Mouse (Mus musculus) heart, embryonic 15.5 days (tissue): Measurements from ENCODE around the gene 3110040M04Rik. TPM values are rescaled to one million over a fixed set of nuclear protein-coding genes. Genes with fewer than 3 reads are reported as not detected.
"Not testable (repeated sequence)": the region's sequence is repeated elsewhere in the genome, so short reads cannot be mapped to it uniquely, and the experiment has no call there.

Experiments used
- ATAC-seq: fragments of 200-750 bp; cut with Nextera tagmentation; replicated peaks from 2 replicates; pipeline ENCODE4 v1.8.0; 2017; ENCODE audit warnings: low read depth, moderate TSS enrichment; ENCODE audit not compliant: insufficient number of reproducible peaks, insufficient read depth, low FRiP score
- H3K27ac ChIP-seq: fragments of 300-500 bp; sonication (generic); 2 replicates; pipeline ENCODE4 v1.5.1; 2015; ENCODE audit warnings: mild to moderate bottlenecking, inconsistent platforms
- H3K27me3 ChIP-seq: fragments of 300-500 bp; sonication (generic); 2 replicates; pipeline ENCODE4 v1.6.1; 2015; ENCODE audit warnings: inconsistent platforms
- H3K36me3 ChIP-seq: fragments of 300-500 bp; sonication (generic); 2 replicates; pipeline ENCODE4 v1.6.1; 2015; ENCODE audit warnings: mild to moderate bottlenecking, inconsistent platforms
- H3K4me1 ChIP-seq: fragments of 300-500 bp; sonication (generic); replicated peaks from 2 replicates; pipeline ENCODE4 v1.6.1; 2015; ENCODE audit warnings: inconsistent platforms
- H3K4me2 ChIP-seq: fragments of 300-500 bp; sonication (generic); 2 replicates; pipeline ENCODE4 v1.6.1; 2015; ENCODE audit warnings: inconsistent platforms, mild to moderate bottlenecking, moderate library complexity
- H3K4me3 ChIP-seq: fragments of 300-500 bp; sonication (generic); 2 replicates; pipeline ENCODE4 v1.5.1; 2015; ENCODE audit warnings: mild to moderate bottlenecking, inconsistent platforms
- H3K9ac ChIP-seq: fragments of 300-500 bp; sonication (generic); 2 replicates; pipeline ENCODE4 v1.6.1; 2015; ENCODE audit warnings: mild to moderate bottlenecking, inconsistent platforms
- H3K9me3 ChIP-seq: fragments of 300-500 bp; sonication (generic); replicated peaks from 2 replicates; pipeline ENCODE4 v1.6.1; 2016; ENCODE audit warnings: inconsistent platforms
- WGBS: fragments of 180-500 bp; shearing (Covaris S2); methylation state at CpG from one replicate; pipeline ENCODE4 v1.1.7; 2015; ENCODE audit warnings: mixed read lengths; 5-methylcytosine and 5-hydroxymethylcytosine counted together
- polyA plus RNA-seq: library from polyadenylated mRNA; unstranded; fragments of >200 nt; fragmentation: Nextera tagmentation; extraction: Ambion mirVana; gene quantifications from 2 replicates; pipeline ENCODE4 v1.2.1, GENCODE M21; 2015

3110040M04Rik gene
- not detected in 2 replicates for polyA plus RNA-seq

GRCm38 (mm10) chr1:151203818-151204217, at the start of gene 3110040M04Rik:
3110040M04Rik (plus strand) TSS chr1:151204121.
- not testable (repeated sequence) for H3K27me3 ChIP-seq

GRCm38 (mm10) chr1:151154131-151154530, 49.8 kb upstream of the 3110040M04Rik start:
- WGBS: 84% methylated on average over 9 of the region's 9 CpGs
- not testable (repeated sequence) for H3K4me2 ChIP-seq, H3K9ac ChIP-seq, H3K36me3 ChIP-seq, H3K27me3 ChIP-seq, ATAC-seq, H3K4me3 ChIP-seq, H3K9me3 ChIP-seq
- Histone ChIP-seq H3K27ac (0 out of 2 replicates have a peak overlapping the region, but pooled peaks have one; percentile 76), H3K4me1 (peaks cover 16% of the 10 kb centered on the region)

More at GRCm38 (mm10) chr1:151203818-151204217, at the start of gene 3110040M04Rik:
- H3K27ac ChIP-seq, H3K4me2 ChIP-seq, ATAC-seq, H3K4me1 ChIP-seq, H3K4me3 ChIP-seq, H3K36me3 ChIP-seq, H3K9me3 ChIP-seq, H3K9ac ChIP-seq: not testable (repeated sequence)
- no CpG with 5 or more reads among the region's 6 CpGs for WGBS

GRCm38 (mm10) chr1:151156129-151156528, 47.8 kb upstream of the 3110040M04Rik start:
- Histone ChIP-seq H3K27ac (peak overlapping the region; percentile 48; the same call in 1 of the 2 replicates), H3K27me3 (no peaks in the 10 kb centered on the region), H3K4me3 (no peak overlapping the region), H3K9me3 (no peaks in the 10 kb centered on the region), H3K4me2 (no peak overlapping the region), H3K4me1 (peaks cover 16% of the 10 kb centered on the region), H3K9ac (no peak overlapping the region), H3K36me3 (no peaks in the 10 kb centered on the region)
- WGBS: 91% methylated on average over 3 of the region's 3 CpGs
- ATAC-seq: no peak

GRCm38 (mm10) chr1:151156777-151157632, 46.9 kb upstream of the 3110040M04Rik start:
- Histone ChIP-seq H3K27me3 (no peaks in the 10 kb centered on the region), H3K9ac (no peak overlapping the region), H3K4me3 (no peak overlapping the region), H3K27ac (peak overlapping the region; percentile 48; the same call in 1 of the 2 replicates), H3K4me1 (peaks cover 16% of the 10 kb centered on the region), H3K4me2 (no peak overlapping the region), H3K9me3 (no peaks in the 10 kb centered on the region), H3K36me3 (no peaks in the 10 kb centered on the region)
- ATAC-seq: 0 out of 2 replicates have a peak, but pooled peaks have one; percentile 39
- 30% methylated on average over 7 of the region's 7 CpGs for WGBS

- H3K4me3 ChIP-seq: no peak overlapping the region
- H3K4me2 ChIP-seq: no peak overlapping the region
- H3K9me3 ChIP-seq: no peaks in the 10 kb centered on the region
- H3K27me3 ChIP-seq: no peaks in the 10 kb centered on the region
- no peak overlapping the region for H3K9ac ChIP-seq
- WGBS: 85% methylated on average over 9 of the region's 9 CpGs
- H3K36me3 ChIP-seq: no peaks in the 10 kb centered on the region
- no peak overlapping the region for H3K27ac ChIP-seq
- no peak for ATAC-seq
- peaks cover 11% of the 10 kb centered on the region for H3K4me1 ChIP-seq
These were observed 45.7 kb upstream of the 3110040M04Rik start for GRCm38 (mm10) chr1:151157963-151158856.

- Histone ChIP-seq H3K27ac (no peak overlapping the region), H3K4me2 (no peak overlapping the region), H3K27me3 (no peaks in the 10 kb centered on the region), H3K9ac (no peak overlapping the region), H3K4me3 (no peak overlapping the region), H3K4me1 (peaks cover 11% of the 10 kb centered on the region), H3K9me3 (no peaks in the 10 kb centered on the region), H3K36me3 (no peaks in the 10 kb centered on the region)
- no peak for ATAC-seq
- WGBS: 89% methylated on average over 2 of the region's 2 CpGs
These were observed 44.9 kb upstream of the 3110040M04Rik start for GRCm38 (mm10) chr1:151158857-151159510.

- Histone ChIP-seq H3K4me1 (peaks cover 3% of the 10 kb centered on the region; the same call in 1 of the 2 replicates), H3K36me3 (no peaks in the 10 kb centered on the region), H3K4me3 (no peak overlapping the region), H3K9me3 (no peaks in the 10 kb centered on the region), H3K27ac (no peak overlapping the region), H3K27me3 (no peaks in the 10 kb centered on the region), H3K9ac (no peak overlapping the region), H3K4me2 (no peak overlapping the region)
- 46% methylated on average over 8 of the region's 8 CpGs for WGBS
- no peak for ATAC-seq
These were observed 37.9 kb upstream of the 3110040M04Rik start for GRCm38 (mm10) chr1:151166031-151166430.

- Histone ChIP-seq H3K4me3 (no peak overlapping the region), H3K4me2 (no peak overlapping the region), H3K4me1 (peaks cover 3% of the 10 kb centered on the region; the same call in 1 of the 2 replicates), H3K27me3 (no peaks in the 10 kb centered on the region), H3K9ac (no peak overlapping the region), H3K36me3 (no peaks in the 10 kb centered on the region), H3K9me3 (no peaks in the 10 kb centered on the region), H3K27ac (no peak overlapping the region)
- WGBS: 58% methylated on average over 12 of the region's 12 CpGs
- no peak for ATAC-seq
These were observed 36.4 kb upstream of the 3110040M04Rik start for GRCm38 (mm10) chr1:151167297-151168047.

- no peak overlapping the region for H3K9ac ChIP-seq
- no peak overlapping the region for H3K27ac ChIP-seq
- H3K4me1 ChIP-seq: peaks cover 3% of the 10 kb centered on the region; the same call in 1 of the 2 replicates
- H3K27me3 ChIP-seq: no peaks in the 10 kb centered on the region
- H3K4me2 ChIP-seq: no peak overlapping the region
- no peaks in the 10 kb centered on the region for H3K36me3 ChIP-seq
- WGBS: 67% methylated on average over 3 of the region's 3 CpGs
- no peaks in the 10 kb centered on the region for H3K9me3 ChIP-seq
- H3K4me3 ChIP-seq: no peak overlapping the region
- ATAC-seq: no peak
These were observed 35.3 kb upstream of the 3110040M04Rik start for GRCm38 (mm10) chr1:151168637-151169036.
